Mouse (Mus musculus): ENCODE data around the gene Dnah3.

Dnah3 gene

GRCm38 (mm10) chr7:119873050-119873449 lies 222.0 kb downstream of the Dnah3 start:
- DNase-seq (ENCODE audit: low spot score): no peak

All from embryo, embryonic 10 days (tissue).